Mouse (Mus musculus): ENCODE data around the gene Tmprss9.

GRCm38 (mm10) chr10:80823847-80824643 lies 47.6 kb upstream of the Tmprss9 start:
- TF ChIP-seq EP300 (IDR thresholded peaks at IDR 0.05; ENCODE audit: low read depth) (no peak), CTCF (IDR thresholded peaks at IDR 0.05; ENCODE audit: low read depth) (no peak)
